Mouse (Mus musculus) cerebellum, adult 11 months (tissue): Measurements from ENCODE around the gene Lypla2.
A peak's percentile ranks its signal among the peaks of the same experiment; 100 is the strongest.

ENCODE experiments used
- DNase-seq: peaks from one replicate; pipeline ENCODE4 v3.0.0; 2022

Gene Lypla2

GRCm38 (mm10) chr4:135971805-135972555 lies 446 bp downstream of the Lypla2 start:
- no peak for DNase-seq

GRCm38 (mm10) chr4:135970585-135970984 lies 1.8 kb downstream of the Lypla2 start:
- no peak for DNase-seq

- no peak for DNase-seq
These were observed 3.2 kb downstream of the Lypla2 start for GRCm38 (mm10) chr4:135969070-135969750.

GRCm38 (mm10) chr4:135968271-135968869 lies 4.1 kb downstream of the Lypla2 start:
- no peak for DNase-seq

- DNase-seq: no peak
These were observed 5.2 kb downstream of the Lypla2 start for GRCm38 (mm10) chr4:135967086-135967760.

GRCm38 (mm10) chr4:135966283-135966682 lies 6.1 kb downstream of the Lypla2 start:
- no peak for DNase-seq

- no peak for DNase-seq
These were observed 7.3 kb downstream of the Lypla2 start for GRCm38 (mm10) chr4:135965113-135965512.

- DNase-seq: peak; percentile 65
These were observed 8.0 kb downstream of the Lypla2 start for GRCm38 (mm10) chr4:135964426-135964825.

GRCm38 (mm10) chr4:135963457-135964193 lies 8.8 kb downstream of the Lypla2 start, which contains the start of gene Gale:
Gale (plus strand) TSS chr4:135963727.
- DNase-seq: peak; percentile 92

- DNase-seq: no peak
These were observed 9.5 kb downstream of the Lypla2 start for GRCm38 (mm10) chr4:135962946-135963345.

GRCm38 (mm10) chr4:135962198-135962597 lies 10.2 kb downstream of the Lypla2 start:
- DNase-seq: no peak

- DNase-seq: no peak
These were observed 10.7 kb downstream of the Lypla2 start for GRCm38 (mm10) chr4:135961709-135962108.

GRCm38 (mm10) chr4:135960717-135961116 lies 11.7 kb downstream of the Lypla2 start:
- DNase-seq: peak; percentile 74

GRCm38 (mm10) chr4:135958354-135958753 lies 14.1 kb downstream of the Lypla2 start:
- no peak for DNase-seq

- DNase-seq: no peak
These were observed 16.5 kb downstream of the Lypla2 start for GRCm38 (mm10) chr4:135955886-135956285.

GRCm38 (mm10) chr4:135954241-135954640 lies 18.2 kb downstream of the Lypla2 start:
- DNase-seq: peak; percentile 70

- no peak for DNase-seq
These were observed 19.2 kb downstream of the Lypla2 start for GRCm38 (mm10) chr4:135953179-135953578.

- no peak for DNase-seq
These were observed 20.9 kb downstream of the Lypla2 start for GRCm38 (mm10) chr4:135951505-135951904.

- DNase-seq: no peak
These were observed 22.1 kb downstream of the Lypla2 start for GRCm38 (mm10) chr4:135950365-135950764.

GRCm38 (mm10) chr4:135949911-135950310 lies 22.5 kb downstream of the Lypla2 start:
- DNase-seq: no peak

GRCm38 (mm10) chr4:135949475-135949874 lies 23.0 kb downstream of the Lypla2 start:
- no peak for DNase-seq

GRCm38 (mm10) chr4:135948142-135948541 lies 24.3 kb downstream of the Lypla2 start:
- no peak for DNase-seq
